Mouse (Mus musculus): ENCODE data around the gene Fam234b.

The Fam234b gene

DNA sequence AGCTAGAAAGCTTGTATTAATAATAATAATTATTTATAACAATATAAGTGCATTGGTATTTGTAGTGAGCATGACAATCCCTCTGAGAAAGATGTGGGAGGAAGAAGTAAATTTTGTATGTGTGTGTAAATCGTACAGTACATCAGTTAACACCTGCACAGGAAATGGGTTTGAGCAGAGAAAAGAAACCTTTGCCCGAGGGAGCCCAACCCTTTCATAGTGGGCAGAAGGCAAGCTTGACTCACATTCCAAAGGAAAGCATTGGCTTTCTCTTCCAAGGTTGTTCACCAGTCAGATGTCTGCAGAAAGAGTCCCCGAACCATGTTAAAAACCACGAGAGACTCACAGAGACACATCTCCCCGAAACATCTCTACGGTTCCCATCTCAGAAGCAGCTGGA lies 75.3 kb downstream of the Fam234b start:
- DNase-seq, result no peak

- DNase-seq, result no peak
These were observed 77.5 kb downstream of the Fam234b start for GRCm38 (mm10) chr6:135275231-135275630.

DNA sequence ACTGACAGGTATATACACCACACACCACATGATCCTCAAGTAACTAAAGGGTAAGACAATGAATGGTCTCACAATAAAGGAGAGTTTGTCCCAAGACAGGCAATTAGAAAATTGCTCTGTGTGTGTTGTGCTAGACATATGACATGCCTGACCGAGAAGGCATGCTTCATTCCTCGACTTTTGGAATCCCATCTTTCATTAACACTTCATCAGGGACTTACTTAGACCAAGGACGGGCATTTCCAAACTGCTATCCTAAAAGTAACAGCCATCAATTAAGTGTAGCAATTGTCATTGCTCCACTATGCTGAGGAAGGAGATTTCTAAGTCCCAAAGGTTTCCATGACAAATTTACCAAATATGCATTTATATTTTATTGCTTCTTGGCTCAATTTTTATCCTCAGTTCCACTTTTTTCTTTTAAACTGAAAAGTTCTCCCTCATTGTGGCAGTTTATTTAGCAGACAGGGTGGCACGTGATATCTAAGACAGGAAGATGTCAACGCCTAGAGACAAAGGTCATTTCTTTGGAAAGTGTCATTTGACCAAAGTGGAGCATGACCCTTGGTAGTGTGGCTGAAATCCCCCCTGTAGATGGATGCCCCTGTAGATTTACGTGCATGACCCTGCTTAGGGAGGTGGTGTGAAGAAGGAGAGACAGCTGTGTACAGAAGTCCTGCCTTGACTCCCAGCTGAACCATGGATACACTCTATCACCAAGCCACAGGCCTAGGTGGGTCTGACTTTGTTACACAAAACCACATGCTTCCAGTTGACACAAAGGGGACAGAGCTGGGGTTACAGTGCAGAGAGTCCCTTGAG lies 78.9 kb downstream of the Fam234b start:
- DNase-seq, result no peak

DNA sequence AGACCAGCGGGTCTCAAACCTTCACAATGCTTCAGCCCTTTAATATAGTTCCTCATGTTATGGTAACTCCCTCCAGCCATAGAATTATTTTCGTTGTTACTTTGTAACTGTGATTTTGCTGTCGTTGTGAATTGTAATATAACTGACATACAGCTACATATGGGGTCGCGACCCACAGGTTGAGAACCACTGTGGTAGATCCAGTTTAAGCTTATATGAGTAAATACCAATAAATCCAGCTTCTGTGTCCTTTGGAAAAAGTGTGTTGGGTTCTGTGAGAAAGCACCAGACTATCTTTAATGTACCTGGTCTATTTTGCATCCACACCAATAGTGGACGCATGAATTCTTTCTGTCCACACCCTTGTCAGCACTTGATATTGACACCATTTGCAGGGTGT lies 80.5 kb downstream of the Fam234b start:
- no peak for DNase-seq

DNA sequence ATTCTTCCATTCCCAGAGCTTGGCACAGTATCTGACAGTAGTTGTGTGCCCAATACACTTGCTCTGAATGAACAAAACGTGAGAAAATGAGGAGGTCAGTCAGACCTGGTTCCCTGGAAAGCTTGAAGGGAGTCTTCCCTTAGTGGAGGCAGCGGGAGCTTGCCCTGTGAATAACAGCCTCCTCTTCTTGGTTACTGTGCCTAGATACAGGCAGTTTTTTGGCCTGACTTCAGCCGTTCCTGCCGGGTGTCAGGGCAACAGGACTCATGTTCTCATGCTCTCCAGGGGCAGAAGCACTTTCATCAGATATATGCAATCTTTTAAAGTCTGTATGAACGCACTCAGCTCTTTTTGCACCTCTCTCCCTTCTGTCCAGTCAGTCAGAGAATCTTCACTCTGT lies 81.5 kb downstream of the Fam234b start:
- no peak for DNase-seq

- DNase-seq, result peak; percentile 45
These were observed 82.1 kb downstream of the Fam234b start for GRCm38 (mm10) chr6:135279856-135280255.

- DNase-seq, result no peak
These were observed 94.6 kb downstream of the Fam234b start for GRCm38 (mm10) chr6:135292391-135292790.

GRCm38 (mm10) chr6:135294150-135294549 lies 96.4 kb downstream of the Fam234b start:
- DNase-seq, result no peak

Data from embryo, embryonic 11 days (tissue).